Mouse (Mus musculus) forebrain, embryonic 14.5 days (tissue): ENCODE data around the gene Alpk1. TPM values are rescaled to one million over a fixed set of nuclear protein-coding genes. Genes with fewer than 3 reads are reported as not detected.

Experiments used
- ATAC-seq: fragments of 200-750 bp; cut with Nextera tagmentation; 2 replicates; pipeline ENCODE4 v1.8.0; 2017; ENCODE audit warnings: mild to moderate bottlenecking, moderate library complexity
- DNase-seq: peaks from one replicate; pipeline ENCODE4 v3.0.0-alpha.2; 2015; ENCODE audit warnings: low spot score
- H3K27ac ChIP-seq: fragments of 300-500 bp; sonication (generic); 2 replicates; pipeline ENCODE4 v1.5.1; 2014; ENCODE audit warnings: low read depth, mild to moderate bottlenecking, control low read depth, low read length, moderate library complexity
- H3K27me3 ChIP-seq: fragments of 300-500 bp; sonication (generic); replicated peaks from 2 replicates; pipeline ENCODE4 v1.6.1; 2014; ENCODE audit warnings: low read length, control low read depth, mixed read lengths; ENCODE audit not compliant: control insufficient read depth, insufficient read depth
- H3K36me3 ChIP-seq: fragments of 300-500 bp; sonication (generic); 2 replicates; pipeline ENCODE4 v1.6.1; 2014; ENCODE audit warnings: low read length, control low read depth; ENCODE audit not compliant: control insufficient read depth, insufficient read depth
- H3K4me1 ChIP-seq: fragments of 300-500 bp; sonication (generic); 2 replicates; pipeline ENCODE4 v1.6.1; 2014; ENCODE audit warnings: antibody characterized with exemption, low read length, control low read depth; ENCODE audit not compliant: control insufficient read depth, insufficient read depth
- H3K4me2 ChIP-seq: fragments of 300-500 bp; sonication (generic); 2 replicates; pipeline ENCODE4 v1.6.1; 2014; ENCODE audit warnings: mild to moderate bottlenecking, control low read depth, low read length
- H3K4me3 ChIP-seq: fragments of 300-500 bp; sonication (generic); 2 replicates; pipeline ENCODE4 v1.5.1; 2014; ENCODE audit warnings: low read depth, low read length, control low read depth
- H3K9ac ChIP-seq: fragments of 300-500 bp; sonication (generic); 2 replicates; pipeline ENCODE4 v1.6.1; 2014; ENCODE audit warnings: mild to moderate bottlenecking, low read length, control low read depth, moderate library complexity
- H3K9me3 ChIP-seq: fragments of 300-500 bp; sonication (generic); replicated peaks from 2 replicates; pipeline ENCODE4 v1.6.1; 2016; ENCODE audit warnings: low read length, control low read depth, mixed read lengths; ENCODE audit not compliant: control insufficient read depth
- WGBS: fragments of 180-500 bp; shearing (Covaris S2); extraction: QIAGEN DNeasy Blood & Tissue Kit; methylation state at CpG from one replicate; pipeline ENCODE4 v1.1.7; 2014; 5-methylcytosine and 5-hydroxymethylcytosine counted together
- polyA plus RNA-seq: library from polyadenylated mRNA; unstranded; fragments of >200 nt; fragmentation: Nextera tagmentation; extraction: Ambion mirVana; gene quantifications from 2 replicates; pipeline ENCODE4 v1.2.1, GENCODE M21; 2014

The Alpk1 gene
- polyA plus RNA-seq, 1 experiment from 2014 or later: 1.1 TPM

DNA sequence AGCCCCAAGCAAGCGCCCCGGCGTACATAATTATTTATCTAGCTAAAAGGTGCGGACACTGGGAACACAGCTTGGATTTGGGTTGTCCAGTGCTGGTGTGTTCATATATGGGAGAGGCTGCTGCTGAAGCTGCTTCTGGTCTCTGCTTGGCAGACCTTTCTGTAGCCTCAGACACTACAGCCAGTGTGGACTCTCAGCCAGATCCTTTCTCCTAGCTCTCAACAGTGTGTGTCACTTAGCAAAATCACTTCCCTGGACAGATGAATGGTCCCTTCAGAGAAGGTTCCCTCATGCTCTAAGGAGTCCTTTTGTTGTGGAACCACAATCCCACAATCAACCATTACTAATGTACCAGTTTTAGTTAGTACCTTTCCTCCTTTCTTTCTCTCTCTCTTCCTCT is 21.5 kb downstream of the Alpk1 start:
- peak overlapping the region; percentile 41; the same call in 1 of the 2 replicates for H3K9ac ChIP-seq
- peaks cover 5% of the 10 kb centered on the region; the same call in 1 of the 2 replicates for H3K27me3 ChIP-seq
- H3K4me2 ChIP-seq: no peak overlapping the region
- no peaks in the 10 kb centered on the region for H3K9me3 ChIP-seq
- WGBS: 21% methylated on average over 4 of the region's 4 CpGs
- DNase-seq (peak; percentile 35), ATAC-seq (peak; percentile 61)
- H3K4me1 ChIP-seq: peaks cover 5% of the 10 kb centered on the region; the same call in 1 of the 2 replicates
- H3K4me3 ChIP-seq: no peak overlapping the region
- no peaks in the 10 kb centered on the region for H3K36me3 ChIP-seq
- peak overlapping the region; percentile 57 for H3K27ac ChIP-seq

DNA sequence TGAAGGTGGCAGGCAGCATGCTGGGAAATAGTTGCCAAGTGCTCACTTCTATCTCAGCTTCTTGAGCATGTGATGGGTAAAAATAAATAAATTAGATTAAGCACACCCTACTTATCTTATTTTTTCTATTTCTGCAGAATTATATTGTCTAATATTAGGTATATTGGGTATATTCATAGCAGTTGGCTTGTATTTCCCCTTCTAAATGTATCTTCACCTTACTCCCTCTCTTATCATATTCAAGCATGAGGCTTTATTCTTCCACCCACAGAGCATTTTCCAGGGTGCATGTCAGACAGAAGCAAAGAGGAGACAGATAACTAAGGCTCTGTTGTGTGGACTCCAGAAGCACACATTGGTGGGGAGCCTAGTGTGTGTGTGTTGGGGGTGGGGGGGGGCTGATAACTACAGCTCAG is 22.4 kb downstream of the Alpk1 start:
- Histone ChIP-seq H3K36me3 (no peaks in the 10 kb centered on the region), H3K9me3 (no peaks in the 10 kb centered on the region), H3K4me3 (no peak overlapping the region), H3K4me2 (no peak overlapping the region), H3K9ac (no peak overlapping the region), H3K27me3 (peaks cover 5% of the 10 kb centered on the region; the same call in 1 of the 2 replicates), H3K27ac (no peak overlapping the region), H3K4me1 (peaks cover 5% of the 10 kb centered on the region; the same call in 1 of the 2 replicates)
- ATAC-seq (no peak), DNase-seq (no peak)

DNA sequence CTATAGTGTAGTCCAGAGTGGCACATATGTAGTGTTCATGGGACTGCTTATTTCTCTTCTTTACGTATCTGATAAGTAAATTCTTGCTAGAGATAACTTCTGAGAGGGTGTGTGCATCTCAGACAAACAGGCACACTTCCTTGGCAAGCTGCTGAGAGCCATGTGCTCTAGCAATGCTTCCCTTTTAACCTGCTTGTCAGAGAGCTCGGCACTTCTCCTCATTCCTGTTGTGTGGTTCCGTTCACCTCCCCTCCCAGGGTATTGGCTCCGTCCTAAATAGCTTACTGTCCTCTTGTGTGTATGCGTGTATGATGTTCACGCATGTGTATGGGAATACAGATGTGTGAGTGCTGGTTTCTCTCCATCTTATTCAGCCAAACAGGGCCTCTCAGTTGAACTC is 23.9 kb downstream of the Alpk1 start:
- ATAC-seq: no peak
- Histone ChIP-seq H3K9me3 (no peaks in the 10 kb centered on the region), H3K4me3 (no peak overlapping the region), H3K9ac (no peak overlapping the region), H3K4me1 (peaks cover 5% of the 10 kb centered on the region; the same call in 1 of the 2 replicates), H3K4me2 (no peak overlapping the region), H3K27ac (no peak overlapping the region), H3K27me3 (peaks cover 5% of the 10 kb centered on the region; the same call in 1 of the 2 replicates), H3K36me3 (no peaks in the 10 kb centered on the region)
- no peak for DNase-seq
- WGBS: 83% methylated on average over 6 of the region's 6 CpGs

DNA sequence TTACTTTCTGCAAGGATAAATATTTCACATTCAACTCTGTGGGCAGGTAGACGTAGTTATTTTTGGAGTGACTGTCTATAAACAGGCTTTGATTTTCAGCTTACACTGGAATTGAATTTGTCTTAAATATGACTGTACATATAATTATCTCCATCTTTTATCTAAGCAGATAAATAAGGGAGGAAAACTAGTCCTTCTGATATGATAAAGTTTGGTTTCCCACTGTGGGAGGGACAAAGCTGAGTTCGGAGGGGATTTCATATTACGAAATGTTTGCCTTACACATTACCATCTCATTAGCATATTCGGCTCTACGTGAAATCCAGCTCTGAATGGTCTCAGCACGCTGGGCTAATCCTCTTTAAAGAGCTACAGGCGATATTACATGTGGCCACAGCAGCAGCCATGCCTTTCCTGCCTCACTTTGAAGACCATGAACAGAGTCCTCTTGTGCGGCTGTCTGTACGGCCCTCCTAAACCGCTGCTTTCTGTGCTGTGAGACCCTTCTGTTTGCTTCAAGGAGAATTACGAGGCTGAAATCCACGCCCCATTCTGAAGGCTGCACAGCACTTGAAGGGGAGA is 30.3 kb downstream of the Alpk1 start:
- DNase-seq (peak; percentile 83), ATAC-seq (peak; percentile 68)
- H3K4me3 ChIP-seq: no peak overlapping the region; the same call in 1 of the 2 replicates
- H3K27me3 ChIP-seq: peaks cover 7% of the 10 kb centered on the region; the same call in 1 of the 2 replicates
- 0 out of 2 replicates have a peak overlapping the region, but pooled peaks have one; percentile 22 for H3K9ac ChIP-seq
- H3K4me1 ChIP-seq: peaks cover 33% of the 10 kb centered on the region; the same call in 1 of the 2 replicates
- under 1% methylated on average over 12 of the region's 12 CpGs for WGBS
- peak overlapping the region; percentile 91 for H3K27ac ChIP-seq
- no peaks in the 10 kb centered on the region for H3K36me3 ChIP-seq
- no peaks in the 10 kb centered on the region for H3K9me3 ChIP-seq
- H3K4me2 ChIP-seq: peak overlapping the region; percentile 50

DNA sequence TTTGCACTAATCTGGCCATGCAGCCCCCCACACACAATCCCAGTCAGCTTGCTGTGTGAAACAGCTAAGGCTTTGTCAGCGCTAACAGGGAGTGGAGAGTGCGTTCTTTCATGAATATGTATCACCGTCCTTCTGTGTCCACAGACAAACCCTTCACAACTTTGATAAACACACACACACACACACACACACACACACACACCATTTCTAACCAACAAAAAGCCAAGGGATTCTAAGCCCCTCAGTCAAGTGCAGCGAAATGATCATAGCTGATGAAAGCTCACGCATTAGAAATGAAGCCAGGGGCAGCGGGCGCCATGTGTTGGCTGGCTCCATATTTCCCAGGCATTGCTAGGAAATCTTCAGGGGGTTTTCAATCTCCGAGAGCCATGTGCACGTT is 31.1 kb downstream of the Alpk1 start:
- peaks cover 36% of the 10 kb centered on the region; the same call in 1 of the 2 replicates for H3K4me1 ChIP-seq
- ATAC-seq: peak; percentile 74

DNA sequence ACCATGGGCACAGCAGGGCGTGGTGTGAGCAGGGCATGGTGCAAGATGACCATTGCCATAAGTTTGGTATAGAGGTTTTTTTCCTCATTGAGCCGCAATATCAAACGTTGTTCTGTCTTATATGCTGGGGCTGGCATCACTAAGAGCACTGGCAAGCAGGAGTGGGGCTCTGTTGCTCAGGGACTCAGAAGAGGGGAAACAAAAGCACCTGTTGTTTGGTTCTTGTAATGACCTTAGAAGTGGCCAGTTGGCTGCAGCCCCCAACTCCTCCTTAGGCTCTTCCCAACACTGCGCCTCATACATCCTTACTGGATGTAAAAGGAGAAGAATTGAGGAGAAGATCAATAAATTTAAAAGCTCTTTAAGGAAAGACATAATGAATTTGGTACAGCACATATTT is 31.7 kb downstream of the Alpk1 start:
- Histone ChIP-seq H3K9me3 (no peaks in the 10 kb centered on the region), H3K36me3 (no peaks in the 10 kb centered on the region), H3K4me2 (peak overlapping the region; percentile 50; the same call in 1 of the 2 replicates), H3K27me3 (peaks cover 7% of the 10 kb centered on the region; the same call in 1 of the 2 replicates), H3K9ac (no peak overlapping the region), H3K27ac (peak overlapping the region; percentile 91), H3K4me1 (peaks cover 37% of the 10 kb centered on the region), H3K4me3 (no peak overlapping the region)
- WGBS: 23% methylated on average over 4 of the region's 4 CpGs
- ATAC-seq (no peak), DNase-seq (no peak)

More for the DNA sequence above, 31.1 kb downstream of the Alpk1 start:
- peak overlapping the region; percentile 91 for H3K27ac ChIP-seq
- no peaks in the 10 kb centered on the region for H3K9me3 ChIP-seq
- H3K9ac ChIP-seq: peak overlapping the region; percentile 50; the same call in 1 of the 2 replicates
- DNase-seq: peak; percentile 84
- 0% methylated on average over 9 of the region's 9 CpGs for WGBS
- H3K4me2 ChIP-seq: peak overlapping the region; percentile 50
- H3K4me3 ChIP-seq: peak overlapping the region; percentile 12
- peaks cover 7% of the 10 kb centered on the region; the same call in 1 of the 2 replicates for H3K27me3 ChIP-seq
- H3K36me3 ChIP-seq: no peaks in the 10 kb centered on the region

DNA sequence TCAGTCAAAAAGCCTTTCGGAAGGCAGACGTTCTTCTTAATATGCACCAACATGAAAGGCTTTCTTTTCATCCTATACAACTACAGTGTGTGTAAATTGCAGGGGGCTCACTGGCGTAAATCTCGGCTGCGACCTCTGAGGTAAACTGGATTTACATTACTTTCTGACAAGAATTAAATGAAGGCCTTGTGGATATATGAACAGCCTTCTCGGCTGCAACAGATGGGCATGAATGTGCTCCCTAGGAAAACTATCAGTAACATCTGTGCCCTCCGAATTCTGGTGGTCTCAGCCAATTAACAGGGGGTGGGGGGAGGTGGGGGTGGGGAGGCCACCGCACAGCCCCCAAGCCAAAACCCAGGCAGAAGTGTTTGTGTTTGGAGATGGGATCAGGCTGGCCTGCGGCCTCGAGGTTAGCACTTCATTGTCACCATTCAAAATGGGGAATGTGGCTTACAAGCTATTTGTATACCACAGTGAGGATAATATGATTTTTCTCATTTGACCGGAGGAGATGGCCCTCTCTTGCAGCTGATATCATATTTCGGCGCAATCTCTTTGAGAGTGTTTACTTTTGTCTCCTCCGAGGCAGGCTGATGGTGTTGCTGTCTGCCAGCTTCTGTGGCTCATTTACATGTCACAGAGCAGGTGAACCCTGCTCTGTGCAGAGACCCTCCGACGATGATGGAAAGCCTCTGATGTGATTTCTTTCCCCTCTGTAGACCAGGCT is 34.3 kb downstream of the Alpk1 start:
- ATAC-seq (peak; percentile 58), DNase-seq (peak; percentile 82)
- WGBS: 8% methylated on average over 16 of the region's 16 CpGs
- peak overlapping the region; percentile 14; the same call in 1 of the 2 replicates for H3K9ac ChIP-seq
- H3K27ac ChIP-seq: peak overlapping the region; percentile 87
- H3K9me3 ChIP-seq: 0 out of 2 replicates have a peak, but pooled peaks cover 5% of the 10 kb centered on the region
- no peaks in the 10 kb centered on the region for H3K36me3 ChIP-seq
- 0 out of 2 replicates have a peak, but pooled peaks cover 7% of the 10 kb centered on the region for H3K27me3 ChIP-seq
- peaks cover 38% of the 10 kb centered on the region for H3K4me1 ChIP-seq
- H3K4me3 ChIP-seq: no peak overlapping the region
- H3K4me2 ChIP-seq: peak overlapping the region; percentile 4; the same call in 1 of the 2 replicates

DNA sequence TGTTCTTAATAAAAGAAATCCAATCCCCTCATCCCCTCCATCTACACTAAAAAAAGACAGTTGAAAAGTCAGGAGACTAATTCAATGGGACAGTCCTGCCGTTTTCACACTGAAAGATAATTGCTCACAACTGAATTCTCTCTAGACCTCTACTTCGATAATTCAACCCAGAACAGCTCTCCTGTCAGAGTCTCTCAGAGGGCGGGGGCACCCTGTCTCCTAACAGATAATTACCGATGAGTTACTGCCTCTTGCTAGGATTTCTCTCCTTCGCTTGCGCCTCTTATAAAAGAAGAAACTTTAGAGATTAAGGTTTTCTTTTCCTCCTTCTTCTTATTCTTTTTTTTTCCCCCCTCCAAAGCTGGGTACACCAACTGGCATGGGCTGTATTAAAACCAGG is 34.8 kb downstream of the Alpk1 start:
- peaks cover 33% of the 10 kb centered on the region for H3K4me1 ChIP-seq
- WGBS: 16% methylated on average over 6 of the region's 6 CpGs
- ATAC-seq (no peak), DNase-seq (no peak)
- H3K27ac ChIP-seq: peak overlapping the region; percentile 87
- peak overlapping the region; percentile 14; the same call in 1 of the 2 replicates for H3K9ac ChIP-seq
- 0 out of 2 replicates have a peak, but pooled peaks cover 7% of the 10 kb centered on the region for H3K27me3 ChIP-seq
- H3K36me3 ChIP-seq: no peaks in the 10 kb centered on the region
- H3K9me3 ChIP-seq: 0 out of 2 replicates have a peak, but pooled peaks cover 5% of the 10 kb centered on the region
- H3K4me3 ChIP-seq: no peak overlapping the region
- H3K4me2 ChIP-seq: peak overlapping the region; percentile 4; the same call in 1 of the 2 replicates
